Mouse (Mus musculus) ES-CJ7 (cell line): ENCODE measurements at regions not wholly inside any gene's neighbourhood (a gene's known extent, or its start where the extent isn't known, plus 50 kb on each side); places are given as distances from the start of the nearest gene placed in this dataset.
"Not testable (repeated sequence)": the region's sequence is repeated elsewhere in the genome, so short reads cannot be mapped to it uniquely, and the experiment has no call there.

Source experiments
- DNase-seq: peaks from one replicate; pipeline ENCODE4 v3.0.0; 2011; ENCODE audit warnings: low read depth, low spot score

- no peak for DNase-seq
These were observed 1544.0 kb downstream of the Efna5 start for GRCm38 (mm10) chr17:61337094-61337493.

DNA sequence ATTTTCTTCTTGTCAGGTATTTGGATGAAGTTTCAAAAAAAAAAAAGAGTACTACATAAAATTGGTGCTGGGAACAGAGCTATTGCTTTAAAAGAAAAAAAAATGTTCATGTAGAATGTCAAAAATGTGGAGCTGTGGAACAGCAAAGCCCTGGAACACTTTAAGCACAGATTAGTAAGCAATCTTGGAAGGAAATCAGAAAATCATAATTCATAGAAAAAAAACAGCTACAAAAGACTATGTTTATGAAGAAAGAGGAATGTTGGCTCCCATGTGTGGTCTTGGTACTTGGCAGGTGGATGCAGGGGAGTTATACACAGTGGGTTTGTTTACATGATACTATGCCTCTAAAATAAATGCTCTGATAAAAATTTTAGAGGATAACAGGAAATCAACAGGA lies 1555.7 kb downstream of the Efna5 start:
- no peak for DNase-seq

DNA sequence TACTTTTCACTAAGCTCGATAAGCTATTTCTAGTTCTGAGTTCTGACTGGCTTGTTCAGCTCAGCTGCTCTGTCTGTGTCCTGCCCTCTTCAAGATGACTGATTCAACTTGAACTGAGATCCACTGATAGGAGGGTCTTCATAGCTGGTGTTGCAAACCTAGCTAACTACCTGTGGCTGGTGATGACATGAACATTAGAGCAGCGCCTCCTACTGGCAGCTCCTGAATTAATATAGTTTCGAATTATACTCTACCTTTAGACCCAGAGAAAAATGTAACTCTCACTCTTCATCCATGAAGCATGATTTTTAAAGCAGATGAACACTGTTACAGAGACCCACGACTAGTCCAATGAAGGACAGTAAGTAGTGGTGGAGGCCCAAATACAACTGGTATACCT lies 1560.3 kb downstream of the Efna5 start:
- peak; percentile 33 for DNase-seq

DNA sequence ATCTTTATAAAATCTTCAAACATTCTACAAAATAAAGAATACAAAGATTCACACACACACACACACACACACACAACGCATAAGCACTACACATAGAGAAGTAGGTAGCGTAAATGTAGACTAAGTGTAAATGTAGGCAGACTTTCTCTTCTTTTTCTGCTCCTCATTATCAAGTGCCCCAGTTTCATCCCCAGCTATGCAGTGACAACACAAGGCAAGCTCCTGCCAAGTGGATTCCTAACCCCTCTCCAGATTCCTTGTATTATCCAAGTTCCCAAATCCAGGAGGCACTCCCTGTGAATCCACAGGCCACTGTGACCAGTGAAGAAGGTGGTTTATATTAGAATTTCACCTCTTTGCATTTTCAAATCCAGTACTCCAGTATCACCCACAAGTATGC lies 1567.7 kb downstream of the Efna5 start:
- no peak for DNase-seq

GRCm38 (mm10) chr17:61311189-61311588 lies 1569.9 kb downstream of the Efna5 start:
- DNase-seq = no peak

DNA sequence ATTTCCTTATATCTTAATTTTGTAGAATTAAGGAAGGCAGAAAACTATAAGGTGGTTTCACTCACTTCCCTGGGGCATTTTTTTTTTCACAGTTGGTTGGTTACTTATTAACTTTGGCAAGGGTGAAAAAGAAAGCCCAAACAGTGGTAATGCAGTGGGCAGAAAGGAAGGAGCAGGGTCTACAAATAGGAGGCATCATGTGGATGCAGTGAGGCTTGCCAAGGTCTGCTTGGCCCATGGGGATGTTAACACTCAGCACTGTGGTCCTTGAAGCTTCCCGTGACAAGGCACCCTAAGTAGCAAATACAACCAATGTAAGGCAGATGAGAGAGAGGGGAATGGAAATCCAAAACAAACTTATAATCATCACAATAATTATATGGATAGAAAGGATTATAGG lies 1577.5 kb downstream of the Efna5 start:
- no peak for DNase-seq

DNA sequence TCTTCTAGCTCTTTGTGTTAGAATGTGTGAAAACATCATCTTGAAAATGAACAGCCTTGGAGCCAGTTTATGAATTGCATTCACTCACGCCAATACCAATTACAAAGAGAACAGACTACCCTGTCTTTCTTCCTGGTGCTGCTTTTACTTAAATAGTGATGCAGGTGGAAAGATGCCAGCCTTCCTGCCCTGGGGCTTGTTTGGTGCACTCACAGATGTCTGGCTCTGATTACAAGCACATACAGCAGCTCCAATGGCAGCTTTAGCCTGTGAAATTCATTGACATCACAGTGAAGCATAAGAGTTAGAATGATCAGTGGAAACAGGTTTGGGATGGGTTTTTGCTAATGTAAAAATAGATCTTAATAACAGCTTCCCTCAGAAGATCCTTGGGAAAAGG lies 1579.1 kb downstream of the Efna5 start:
- DNase-seq = no peak

DNA sequence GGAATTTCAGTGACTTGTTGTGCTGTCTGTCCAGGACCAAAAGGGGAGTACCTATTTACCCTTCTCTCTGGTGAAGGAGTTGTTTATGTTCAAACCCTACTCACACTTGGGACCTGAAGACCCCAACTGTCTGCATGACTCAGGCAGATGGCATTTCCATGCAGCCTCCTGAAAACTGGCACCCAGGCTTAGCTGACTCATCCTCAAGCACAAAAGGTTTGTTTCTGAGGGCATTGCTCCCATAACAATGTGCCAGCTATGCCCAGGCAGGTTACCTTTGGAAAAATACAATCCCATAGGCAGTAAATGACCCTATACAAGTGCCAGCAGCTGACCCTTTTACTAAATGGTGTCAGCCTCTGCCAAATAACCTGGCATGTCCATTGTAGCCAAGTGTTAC lies 1579.9 kb downstream of the Efna5 start:
- no peak for DNase-seq

DNA sequence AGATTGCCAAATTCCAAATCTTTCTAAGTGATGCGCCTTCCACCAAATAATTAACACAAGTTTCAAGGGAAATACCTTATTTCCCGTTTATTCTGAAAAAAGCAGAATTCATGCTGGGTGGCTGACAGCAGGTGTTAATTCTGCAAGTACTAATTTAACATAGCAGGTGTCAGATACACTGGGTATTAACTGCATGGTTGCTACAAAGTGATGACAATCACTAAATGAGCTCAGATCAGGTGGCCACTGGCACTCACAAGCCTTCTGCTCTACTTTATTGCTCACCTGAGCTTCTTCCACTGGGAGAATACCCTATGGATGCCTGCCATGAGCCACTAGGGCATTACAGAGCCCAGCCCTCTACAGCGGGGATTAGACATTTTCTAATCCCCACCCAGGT lies 1590.0 kb downstream of the Efna5 start:
- no peak for DNase-seq

DNA sequence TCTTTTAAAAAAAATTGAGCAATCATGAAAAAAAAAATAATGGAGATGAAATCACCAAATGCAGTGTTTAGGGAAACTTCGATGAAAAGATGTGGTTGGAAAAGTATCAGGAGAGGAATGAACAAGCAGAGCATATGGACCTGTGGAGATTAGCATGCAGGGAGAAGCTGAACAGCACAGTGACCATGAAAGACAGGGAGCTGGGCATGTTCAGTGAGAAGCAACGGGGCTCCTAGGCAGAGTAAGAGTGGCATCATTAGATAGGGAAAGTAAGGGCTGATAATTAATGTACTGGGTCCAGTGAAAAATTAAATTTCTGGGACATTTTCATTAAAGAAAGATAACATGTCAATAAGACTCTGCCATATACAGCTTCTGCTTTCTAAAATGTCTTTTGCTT lies 1592.5 kb downstream of the Efna5 start:
- no peak for DNase-seq

- no peak for DNase-seq
These were observed 1607.5 kb downstream of the Efna5 start for GRCm38 (mm10) chr17:61273631-61274030.

DNA sequence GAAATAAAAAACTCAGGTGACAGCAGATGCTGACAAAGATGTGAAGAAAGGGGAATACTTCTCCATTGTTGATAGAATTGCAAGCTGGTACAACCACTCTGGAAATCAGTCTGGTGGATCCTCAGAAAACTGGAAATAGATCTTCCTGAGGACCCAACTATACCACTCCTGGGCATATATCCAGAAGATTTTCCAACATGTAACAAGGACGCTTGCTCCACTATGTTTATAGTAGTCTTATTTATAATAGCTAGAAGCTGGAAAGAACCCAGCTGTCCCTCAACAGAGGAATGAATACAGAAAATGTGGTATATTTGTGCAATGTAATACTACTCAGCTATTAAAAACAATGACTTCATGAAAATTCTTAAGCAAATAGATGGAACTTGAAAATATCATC lies 1624.6 kb downstream of the Efna5 start:
- not testable (repeated sequence) for DNase-seq

GRCm38 (mm10) chr17:61248411-61248810 lies 1632.7 kb downstream of the Efna5 start:
- no peak for DNase-seq

DNA sequence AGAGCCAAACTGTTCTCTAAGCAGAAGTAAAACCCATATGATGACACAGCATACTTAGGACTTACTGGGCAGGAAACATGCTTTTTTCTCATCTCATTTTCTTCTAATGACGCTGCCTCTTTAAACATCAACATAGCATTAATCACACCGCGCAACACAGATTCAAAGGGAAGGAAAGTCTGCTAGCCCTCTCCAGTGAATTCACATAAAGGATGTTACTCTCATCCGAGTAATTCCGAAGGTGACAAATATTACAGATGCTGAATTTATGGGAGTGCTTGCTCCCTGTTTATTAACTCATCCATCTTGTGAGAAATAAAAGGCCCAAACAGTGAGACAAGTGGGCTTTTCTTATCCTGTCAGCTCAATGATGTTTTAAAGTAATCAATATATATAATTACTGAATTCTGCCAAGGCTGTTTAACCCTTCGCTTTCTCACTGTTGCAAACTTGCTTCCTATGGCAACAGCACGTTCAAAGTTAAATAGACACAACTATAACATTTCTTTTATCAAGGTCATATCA lies 1663.9 kb downstream of the Efna5 start:
- DNase-seq = no peak

GRCm38 (mm10) chr17:61204316-61204715 lies 1676.8 kb downstream of the Efna5 start:
- no peak for DNase-seq

- not testable (repeated sequence) for DNase-seq
These were observed 1693.2 kb downstream of the Efna5 start for GRCm38 (mm10) chr17:61187880-61188279.

GRCm38 (mm10) chr17:61176586-61176985 lies 1704.5 kb downstream of the Efna5 start:
- DNase-seq = no peak

- no peak for DNase-seq
These were observed 1721.7 kb downstream of the Efna5 start for GRCm38 (mm10) chr17:61159437-61159836.

- no peak for DNase-seq
These were observed 1744.1 kb downstream of the Efna5 start for GRCm38 (mm10) chr17:61137006-61137405.

GRCm38 (mm10) chr17:61127767-61128166 lies 1753.3 kb downstream of the Efna5 start:
- DNase-seq = no peak

DNA sequence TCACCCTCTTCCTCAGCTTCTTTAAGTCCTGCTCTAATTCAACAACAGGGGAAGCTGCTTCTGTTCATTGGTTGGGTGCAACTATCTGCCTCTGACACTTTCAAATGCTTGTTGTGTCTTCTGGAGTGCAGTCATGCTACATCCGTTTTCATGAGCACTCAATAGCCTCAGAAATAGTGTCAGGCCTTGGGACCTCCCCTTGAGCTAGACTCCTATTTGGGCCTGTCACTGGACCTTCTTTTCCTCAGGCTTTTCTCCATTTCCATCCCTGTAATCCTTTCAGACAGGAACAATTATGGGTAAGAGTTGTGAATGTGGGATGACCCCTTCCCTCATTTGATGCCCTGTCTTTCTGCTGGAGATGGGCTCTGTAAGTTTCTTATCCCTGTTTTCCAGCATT lies 1774.8 kb downstream of the Efna5 start:
- no peak for DNase-seq

- DNase-seq = no peak
These were observed 1820.7 kb downstream of the Efna5 start for GRCm38 (mm10) chr17:61060450-61060849.

DNA sequence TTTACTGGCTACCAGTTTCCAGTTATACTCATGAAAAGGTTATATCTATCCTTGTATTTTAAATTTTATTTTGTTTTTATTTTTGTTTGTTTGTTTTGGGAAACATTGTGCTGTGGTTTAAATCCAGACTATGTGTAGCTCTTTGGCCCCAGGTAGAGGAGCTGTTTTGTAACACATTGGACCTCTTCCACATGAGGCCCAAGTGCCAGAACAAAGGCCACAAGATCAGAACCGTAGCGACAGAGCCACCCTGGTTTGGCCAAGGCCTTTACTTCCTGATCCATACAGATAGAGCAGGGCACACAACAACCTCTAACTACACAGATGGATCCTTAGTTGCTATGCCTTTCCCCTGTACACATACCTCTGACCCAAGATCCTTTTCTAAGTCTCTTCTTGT lies 1822.6 kb downstream of the Efna5 start:
- no peak for DNase-seq

DNA sequence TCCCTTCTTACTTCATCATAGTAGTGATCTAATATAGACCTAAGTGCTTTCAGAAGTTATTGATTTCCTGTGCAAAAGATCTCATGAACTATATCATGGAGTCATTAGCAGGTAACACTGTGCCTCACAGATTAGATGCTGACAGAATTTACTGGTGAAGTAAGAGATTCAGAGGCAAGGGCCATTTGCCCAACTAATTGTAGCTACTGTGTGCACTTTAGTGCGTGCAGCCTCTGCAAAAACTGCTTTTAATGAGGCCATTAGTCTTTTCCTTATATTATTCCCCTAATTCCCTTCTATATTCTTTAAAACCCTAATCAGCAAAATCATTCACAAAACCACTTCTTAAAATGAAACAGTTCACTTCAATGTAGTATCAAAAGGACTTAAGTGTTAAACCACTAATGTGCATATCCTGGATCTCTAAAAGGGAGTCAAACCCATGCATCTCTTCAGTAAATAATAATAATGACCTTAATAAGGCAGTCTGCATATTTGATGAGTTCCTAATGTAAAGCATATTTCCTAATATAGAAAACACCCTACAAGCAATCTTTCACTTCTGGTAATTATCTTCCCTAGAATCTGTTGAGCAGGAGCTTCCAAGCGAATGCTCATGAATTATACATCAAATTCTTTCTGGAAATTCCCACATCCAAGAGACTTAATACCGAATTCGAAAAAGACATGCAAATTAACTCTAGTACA lies 1847.4 kb downstream of the Efna5 start:
- DNase-seq = no peak
